ENCODE assay signal across 9 mouse cellular contexts in the genomic region with DNA sequence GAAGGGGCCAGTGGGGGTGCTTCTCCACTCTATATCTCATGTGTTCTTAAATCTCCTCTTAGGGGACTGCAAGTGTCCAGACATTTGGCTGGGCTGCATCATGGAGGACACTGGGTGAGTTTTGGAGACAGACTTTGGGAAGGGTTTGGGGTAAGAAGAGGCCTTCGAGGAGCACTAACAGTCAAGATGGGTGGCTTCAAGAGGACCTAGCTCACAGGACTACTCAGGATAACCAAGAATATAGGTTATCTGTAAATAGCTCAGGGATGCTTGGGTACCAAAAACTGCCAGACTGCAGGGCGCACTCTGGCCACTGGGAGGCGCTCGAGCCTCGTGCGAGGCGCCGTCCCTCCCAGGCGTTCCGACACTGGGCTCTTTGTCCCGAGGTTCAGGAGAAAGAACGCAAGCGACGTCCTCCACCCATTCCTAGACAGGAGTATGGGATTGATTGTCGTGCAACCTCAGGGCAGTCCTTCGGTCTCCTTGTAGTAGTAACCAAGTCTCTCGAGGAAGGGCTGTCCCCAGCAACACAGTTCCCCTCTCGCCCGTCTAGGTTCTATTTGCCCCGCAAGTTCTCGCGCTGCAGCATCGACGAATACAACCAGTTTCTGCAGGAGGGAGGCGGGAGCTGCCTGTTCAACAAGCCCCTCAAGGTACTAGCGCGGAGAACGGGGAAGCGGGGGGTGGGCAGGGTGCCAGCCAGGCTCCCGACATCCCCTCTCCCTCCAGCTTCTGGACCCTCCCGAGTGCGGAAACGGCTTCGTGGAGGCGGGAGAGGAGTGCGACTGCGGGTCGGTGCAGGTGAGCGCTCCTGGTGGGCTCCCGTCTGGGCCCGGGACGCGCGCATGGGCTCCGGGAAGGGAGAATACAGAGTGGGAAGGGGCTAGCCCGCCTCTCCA. TPM values are rescaled to one million over a fixed set of nuclear protein-coding genes. Genes with fewer than 3 reads are reported as not detected.
DNase-seq lines count a peak whose midpoint lies in the region; ATAC-seq and TF ChIP-seq lines count a peak whose summit lies in the region.
"Had no signal": no experiment of that assay in that cellular context is flagged by ENCODE, and none has a peak within 500 bp of the region (broad histone marks: within the 10 kb centered on the region; RNA-seq: fewer than 3 reads in every experiment).

No protein-coding gene starts in this region.

- no peaks in the 10 kb centered on the region for H3K9me3 ChIP-seq in erythroblast, embryonic 14.5 days (ENCODE audit: control insufficient read depth, low read length)
- no peaks in the 10 kb centered on the region for H3K9me3 ChIP-seq in heart, embryonic 12.5 days (replicated peaks)
- H3K9me3 ChIP-seq in kidney, postnatal 0 days (replicated peaks; ENCODE audit: low read length), result no peaks in the 10 kb centered on the region
- no peaks in the 10 kb centered on the region for H3K9me3 ChIP-seq in liver, embryonic 11.5 days (ENCODE audit: control insufficient read depth, low read length)
- no peaks in the 10 kb centered on the region for H3K9me3 ChIP-seq in stomach, embryonic 16.5 days (replicated peaks; ENCODE audit: control insufficient read depth, low read length)

- TF ChIP-seq CTCF in kidney, postnatal 0 days (IDR thresholded peaks at IDR 0.05; ENCODE audit: low read depth), result peak; percentile 100

- peak overlapping the region; percentile 27 for H3K4me3 ChIP-seq in erythroblast, embryonic 14.5 days (replicated peaks)
- peak overlapping the region; percentile 63 for H3K4me3 ChIP-seq in heart, embryonic 12.5 days
- H3K4me3 ChIP-seq in kidney, postnatal 0 days (replicated peaks; ENCODE audit: low read depth, low read length), result peak overlapping the region; percentile 49
- H3K4me3 ChIP-seq in liver, embryonic 11.5 days (ENCODE audit: low read depth, low read length), result peak overlapping the region; percentile 55
- H3K4me3 ChIP-seq in stomach, embryonic 16.5 days (replicated peaks; ENCODE audit: low read length), result peak overlapping the region; percentile 67

- H3K4me2 ChIP-seq in heart, embryonic 12.5 days, result peak overlapping the region; percentile 97
- H3K4me2 ChIP-seq in kidney, postnatal 0 days (ENCODE audit: low read length), result peak overlapping the region; percentile 94
- H3K4me2 ChIP-seq in liver, embryonic 11.5 days, result peak overlapping the region; percentile 91
- peak overlapping the region; percentile 99 for H3K4me2 ChIP-seq in stomach, embryonic 16.5 days (ENCODE audit: low read depth, low read length)

- H3K27ac ChIP-seq in heart, embryonic 12.5 days (ENCODE audit: poor library complexity, severe bottlenecking), result peak overlapping the region; percentile 58
- peak overlapping the region; percentile 87 for H3K27ac ChIP-seq in kidney, postnatal 0 days
- H3K27ac ChIP-seq in liver, embryonic 11.5 days (ENCODE audit: low read depth, low read length), result peak overlapping the region; percentile 43
- H3K27ac ChIP-seq in stomach, embryonic 16.5 days (ENCODE audit: low read length), result peak overlapping the region; percentile 86
- H3K27ac ChIP-seq: macrophage had no signal

- no peaks in the 10 kb centered on the region for H3K36me3 ChIP-seq in erythroblast, embryonic 14.5 days (ENCODE audit: control insufficient read depth)
- peaks cover 6% of the 10 kb centered on the region; the same call in 1 of the 2 replicates for H3K36me3 ChIP-seq in heart, embryonic 12.5 days
- no peaks in the 10 kb centered on the region for H3K36me3 ChIP-seq in kidney, postnatal 0 days (ENCODE audit: insufficient read depth, low read length)
- no peaks in the 10 kb centered on the region for H3K36me3 ChIP-seq in liver, embryonic 11.5 days (ENCODE audit: control insufficient read depth, insufficient read depth, low read length)
- H3K36me3 ChIP-seq in stomach, embryonic 16.5 days (ENCODE audit: control insufficient read depth, insufficient read depth, low read length), result no peaks in the 10 kb centered on the region

- under 1% methylated on average over 46 of the region's 46 CpGs for WGBS in heart, embryonic 12.5 days
- under 1% methylated on average over 46 of the region's 46 CpGs for WGBS in kidney, postnatal 0 days
- 2% methylated on average over 46 of the region's 46 CpGs for WGBS in liver, embryonic 11.5 days
- WGBS in stomach, embryonic 16.5 days, result under 1% methylated on average over 46 of the region's 46 CpGs

- peak; percentile 66 to 81 for DNase-seq in CD8-positive naive resting alpha-beta T cell, adult 2 months (ENCODE audit: low read depth in 2 of 2, low spot score in 2 of 2)
- peak; percentile 65 for DNase-seq in brain, embryonic 18.5 days (ENCODE audit: low read depth, low spot score)
- peak; percentile 89 for DNase-seq in kidney, postnatal 0 days (ENCODE audit: low spot score)
- DNase-seq in liver, embryonic 11.5 days (ENCODE audit: low spot score), result peak; percentile 83
- DNase-seq in natural killer cell, adult 2 months (ENCODE audit: low spot score in 2 of 2), result peak; percentile 55 to 65

- peak; percentile 9 for ATAC-seq in heart, embryonic 12.5 days (ENCODE audit: insufficient number of reproducible peaks, low FRiP score)
- peak; percentile 12 for ATAC-seq in kidney, postnatal 0 days (replicated peaks; ENCODE audit: low FRiP score, low read depth)
- peak; percentile 46; the same call in 1 of the 2 replicates for ATAC-seq in liver, embryonic 11.5 days (replicated peaks; ENCODE audit: low FRiP score)
- peak; percentile 34; the same call in 1 of the 2 replicates for ATAC-seq in stomach, embryonic 16.5 days (ENCODE audit: insufficient read depth, low FRiP score)

- H3K9ac ChIP-seq in heart, embryonic 12.5 days, result peak overlapping the region; percentile 70
- H3K9ac ChIP-seq in kidney, postnatal 0 days (ENCODE audit: low read depth, low read length), result peak overlapping the region; percentile 69
- peak overlapping the region; percentile 58 for H3K9ac ChIP-seq in liver, embryonic 11.5 days (ENCODE audit: low read depth, low read length)
- H3K9ac ChIP-seq in stomach, embryonic 16.5 days (ENCODE audit: low read length), result peak overlapping the region; percentile 77

- peaks cover 31% of the 10 kb centered on the region for H3K27me3 ChIP-seq in erythroblast, embryonic 14.5 days (ENCODE audit: control insufficient read depth)
- H3K27me3 ChIP-seq in heart, embryonic 12.5 days (replicated peaks), result peaks cover 23% of the 10 kb centered on the region
- H3K27me3 ChIP-seq in kidney, postnatal 0 days (ENCODE audit: insufficient read depth, low read length), result no peaks in the 10 kb centered on the region
- H3K27me3 ChIP-seq in liver, embryonic 11.5 days (replicated peaks; ENCODE audit: control insufficient read depth, insufficient read depth, low read length), result peaks cover 43% of the 10 kb centered on the region
- H3K27me3 ChIP-seq in stomach, embryonic 16.5 days (ENCODE audit: control insufficient read depth, insufficient read depth, low read length), result no peaks in the 10 kb centered on the region

- H3K4me1 ChIP-seq in erythroblast, embryonic 14.5 days (ENCODE audit: control insufficient read depth), result peaks cover 12% of the 10 kb centered on the region
- peaks cover 46% of the 10 kb centered on the region for H3K4me1 ChIP-seq in heart, embryonic 12.5 days (replicated peaks)
- H3K4me1 ChIP-seq in kidney, postnatal 0 days (replicated peaks; ENCODE audit: insufficient read depth, low read length), result peaks cover 16% of the 10 kb centered on the region; the same call in 1 of the 2 replicates
- peaks cover 15% of the 10 kb centered on the region for H3K4me1 ChIP-seq in liver, embryonic 11.5 days (replicated peaks; ENCODE audit: control insufficient read depth, insufficient read depth, low read length)
- peaks cover 21% of the 10 kb centered on the region for H3K4me1 ChIP-seq in stomach, embryonic 16.5 days (ENCODE audit: control insufficient read depth, insufficient read depth, low read length)

RNA-seq across cellular contexts. Expression of a gene that starts 12.7 kb away (rescaled TPM):
- polyA plus RNA-seq in erythroblast, embryonic 14.5 days (2012), result 0.01 TPM in 1 of 2 replicates, not detected in the other
- 9.1 and 10.0 TPM in 2 replicates for polyA plus RNA-seq in heart, embryonic 12.5 days (2016; fragmentation: Nextera tagmentation; extraction: Ambion mirVana)
- 5.9 and 7.7 TPM in 2 replicates for polyA plus RNA-seq in kidney, postnatal 0 days (2015; fragmentation: Nextera tagmentation; extraction: Ambion mirVana)
- 1.4 and 2.0 TPM in 2 replicates for polyA plus RNA-seq in liver, embryonic 11.5 days (2014; fragmentation: Nextera tagmentation; extraction: Ambion mirVana)
- polyA plus RNA-seq in stomach, embryonic 16.5 days (2015; fragmentation: Nextera tagmentation; extraction: Ambion mirVana), result 4.5 and 5.2 TPM in 2 replicates

RNA-seq across cellular contexts. Expression of a gene that starts 45.5 kb away (rescaled TPM):
- not detected in 2 replicates for polyA plus RNA-seq in erythroblast, embryonic 14.5 days (2012)
- 69.9 and 72.1 TPM in 2 replicates for polyA plus RNA-seq in heart, embryonic 12.5 days (2016; fragmentation: Nextera tagmentation; extraction: Ambion mirVana)
- polyA plus RNA-seq in kidney, postnatal 0 days (2015; fragmentation: Nextera tagmentation; extraction: Ambion mirVana), result 44.2 and 47.1 TPM in 2 replicates
- 20.8 and 21.7 TPM in 2 replicates for polyA plus RNA-seq in liver, embryonic 11.5 days (2014; fragmentation: Nextera tagmentation; extraction: Ambion mirVana)
- 30.1 and 38.5 TPM in 2 replicates for polyA plus RNA-seq in stomach, embryonic 16.5 days (2015; fragmentation: Nextera tagmentation; extraction: Ambion mirVana)
- polyA plus RNA-seq: macrophage had no signal

Comparison
In these comparisons a context has a peak if more than half of its experiments do, and no peak if none do; other contexts are left out.
1. Peak in every context shown above with its lines: DNase-seq, ATAC-seq, H3K4me3 ChIP-seq and H3K27ac ChIP-seq.
2. RNA of a gene that starts 45.5 kb away (polyA plus RNA-seq): 69.9 to 72.1 TPM in heart, embryonic 12.5 days, 44.2 to 47.1 TPM in kidney, postnatal 0 days, 30.1 to 38.5 TPM in stomach, embryonic 16.5 days and 20.8 to 21.7 TPM in liver, embryonic 11.5 days; not detected in erythroblast, embryonic 14.5 days; every median in the first group is over 10 times any median in the second.